Mouse (Mus musculus): ENCODE data around the gene Fam71f2. TPM values are rescaled to one million over a fixed set of nuclear protein-coding genes. Genes with fewer than 3 reads are reported as not detected.

The Fam71f2 gene
- under 1 TPM; 0.20 to 0.21 TPM for total RNA-seq (2021)
- long read RNA-seq, experiment 1: 0 reads
- long read RNA-seq, experiment 2: 0 reads

GRCm38 (mm10) chr6:29279293-29279692, at the start of gene Fam71f2:
Gene Fam71f2, plus strand, starts transcription at chr6:29279593.
- DNase-seq: no peak
- intact Hi-C loops (cut with DNase I; ENCODE audit: low total_unique reads): loop anchor here (5.0 to 10.0 kb wide), 2 partner anchors 37 to 114 kb away; partner anchors contain the start of gene Rbm28

DNA sequence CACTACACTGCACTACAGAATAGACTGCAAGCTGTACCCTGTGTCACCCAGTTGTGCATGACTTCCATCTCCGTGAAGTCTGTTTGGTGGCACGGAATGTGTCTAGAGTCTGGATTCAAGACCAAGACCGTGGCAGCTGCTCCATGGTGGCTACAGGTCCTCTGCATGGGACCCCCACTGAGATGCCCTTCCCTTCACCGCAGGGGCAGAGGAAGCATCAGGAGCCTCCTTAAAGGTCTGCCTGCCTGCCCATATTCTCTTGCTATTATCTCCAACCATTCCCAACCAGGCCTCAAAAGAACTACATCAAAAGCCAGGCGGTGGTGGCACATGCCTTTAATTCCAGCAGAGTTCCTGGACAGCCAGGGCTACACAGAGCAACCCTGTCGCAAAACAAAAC, 49.0 kb upstream of the Fam71f2 start:
- intact Hi-C loops (cut with DNase I; ENCODE audit: low total_unique reads): no loop called here
- no peak for DNase-seq

- intact Hi-C loops (cut with DNase I; ENCODE audit: low total_unique reads): no loop called here
Observed at GRCm38 (mm10) chr6:29231799-29232198, 47.6 kb upstream of the Fam71f2 start.

GRCm38 (mm10) chr6:29232321-29232720, 47.1 kb upstream of the Fam71f2 start:
- intact Hi-C loops (cut with DNase I; ENCODE audit: low total_unique reads): no loop called here
- no peak for DNase-seq

More at GRCm38 (mm10) chr6:29231799-29232198, 47.6 kb upstream of the Fam71f2 start:
- no peak for DNase-seq

DNA sequence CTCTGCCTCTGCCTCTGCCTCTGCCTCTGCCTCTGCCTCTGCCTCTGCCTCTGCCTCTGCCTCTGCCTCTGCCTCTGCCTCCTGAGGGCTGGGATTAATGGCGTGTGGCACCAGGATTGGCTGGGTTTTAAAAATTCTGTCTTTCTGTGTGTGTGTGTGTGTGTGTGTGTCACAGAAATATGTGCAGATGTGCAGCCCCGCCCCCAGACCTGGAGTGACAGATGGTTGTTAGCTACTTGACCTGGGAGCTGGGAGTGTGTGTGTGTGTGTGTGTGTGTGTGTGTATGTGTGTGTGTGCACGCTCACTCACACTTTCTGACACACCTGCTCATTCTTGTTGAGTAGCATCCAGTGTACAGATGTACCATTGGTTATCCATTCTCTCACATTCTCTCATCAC, 45.7 kb upstream of the Fam71f2 start:
- intact Hi-C loops (cut with DNase I; ENCODE audit: low total_unique reads): no loop called here
- no peak for DNase-seq

DNA sequence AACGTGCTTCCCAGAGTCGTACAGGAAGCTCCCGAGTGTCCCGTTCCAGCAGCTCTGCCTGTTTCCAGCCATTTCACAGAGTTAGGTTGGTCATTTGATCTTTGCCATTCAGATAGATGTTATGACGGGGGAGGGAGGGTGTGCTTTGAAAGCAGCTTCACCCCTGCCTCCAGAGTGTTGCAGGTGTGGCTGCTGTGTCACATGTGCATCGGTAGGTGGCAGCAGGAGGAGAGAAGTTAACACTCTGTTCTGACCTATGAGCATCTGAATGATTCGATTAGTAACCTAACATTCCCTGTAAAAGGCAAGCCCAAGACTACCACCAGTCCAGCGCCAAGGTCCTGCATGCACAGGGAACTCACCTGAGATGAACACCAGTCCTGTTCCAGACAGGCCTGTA, 45.1 kb upstream of the Fam71f2 start:
- DNase-seq: no peak
- intact Hi-C loops (cut with DNase I; ENCODE audit: low total_unique reads): no loop called here

GRCm38 (mm10) chr6:29240806-29241205, 38.6 kb upstream of the Fam71f2 start:
- intact Hi-C loops (cut with DNase I; ENCODE audit: low total_unique reads): loop anchor here (5.0 kb wide), 2 partner anchors 34 to 36 kb away; partner anchors contain the start of gene Fam71f2
- peak; percentile 23 for DNase-seq

DNA sequence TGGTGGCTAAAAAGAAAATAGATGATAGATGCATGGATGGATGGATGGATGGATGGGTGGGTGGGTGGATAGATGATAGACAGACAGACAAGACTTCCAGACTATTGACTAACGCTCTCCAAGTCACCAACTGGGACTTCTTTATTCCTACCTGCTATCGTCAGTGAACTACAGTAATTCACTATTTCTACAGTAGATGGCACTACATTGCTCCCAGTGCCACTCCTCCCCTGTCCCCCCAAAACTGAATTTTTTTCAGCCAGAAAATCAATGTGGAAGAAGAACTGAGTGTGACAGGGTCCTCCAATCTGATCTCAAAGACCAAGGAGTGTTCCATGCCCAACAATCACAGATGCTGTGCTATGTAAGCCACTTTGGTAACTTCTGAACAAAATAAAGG, 37.7 kb upstream of the Fam71f2 start:
- intact Hi-C loops (cut with DNase I; ENCODE audit: low total_unique reads): loop anchor here (5.0 kb wide), 2 partner anchors 34 to 36 kb away; partner anchors contain the start of gene Fam71f2
- DNase-seq: no peak

- intact Hi-C loops (cut with DNase I; ENCODE audit: low total_unique reads): loop anchor here (5.0 kb wide), 2 partner anchors 35 kb away; partner anchors contain the start of gene Fam71f2
- no peak for DNase-seq
Observed at GRCm38 (mm10) chr6:29242265-29242664, 37.1 kb upstream of the Fam71f2 start.

DNA sequence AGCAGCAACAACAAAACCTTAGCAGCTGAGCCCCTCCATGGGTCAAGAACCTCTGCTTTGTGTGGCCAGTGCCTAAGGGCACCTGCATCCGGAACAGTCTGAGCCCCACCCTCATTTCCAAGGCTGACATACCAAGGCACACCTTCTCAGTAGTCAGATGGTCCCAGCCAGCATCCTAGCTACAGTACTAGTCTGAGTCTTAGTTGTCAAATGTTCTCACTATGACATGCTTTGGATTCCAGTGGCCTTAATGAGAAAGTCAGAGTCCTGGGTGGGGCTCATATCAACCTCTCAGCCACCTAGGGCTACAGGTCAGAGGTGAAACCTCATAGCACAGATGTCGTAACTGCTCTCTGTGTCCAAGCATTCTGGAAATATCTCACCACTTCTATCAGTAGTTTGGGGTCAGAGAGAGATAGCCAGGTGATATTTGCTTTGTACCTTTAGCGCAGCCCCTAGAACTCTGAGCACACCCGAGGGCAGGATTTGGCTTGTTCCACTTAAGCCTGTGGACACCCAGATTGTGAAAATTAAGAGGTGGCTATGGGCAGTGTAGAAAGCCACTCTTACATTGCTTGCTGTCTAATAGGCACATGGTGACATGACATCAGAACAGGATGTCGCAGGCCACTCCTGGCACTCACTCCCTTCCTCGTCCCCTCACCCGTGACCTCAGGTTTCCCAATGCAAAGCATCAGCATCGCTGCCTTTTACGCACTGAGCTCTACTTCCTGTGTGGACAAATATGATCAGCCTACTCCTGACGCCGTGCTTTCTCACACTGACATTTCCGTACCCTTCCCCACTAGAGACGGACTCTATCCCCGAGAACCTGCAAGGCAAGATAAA, 33.9 kb upstream of the Fam71f2 start:
- DNase-seq: no peak
- intact Hi-C loops (cut with DNase I; ENCODE audit: low total_unique reads): no loop called here

DNA sequence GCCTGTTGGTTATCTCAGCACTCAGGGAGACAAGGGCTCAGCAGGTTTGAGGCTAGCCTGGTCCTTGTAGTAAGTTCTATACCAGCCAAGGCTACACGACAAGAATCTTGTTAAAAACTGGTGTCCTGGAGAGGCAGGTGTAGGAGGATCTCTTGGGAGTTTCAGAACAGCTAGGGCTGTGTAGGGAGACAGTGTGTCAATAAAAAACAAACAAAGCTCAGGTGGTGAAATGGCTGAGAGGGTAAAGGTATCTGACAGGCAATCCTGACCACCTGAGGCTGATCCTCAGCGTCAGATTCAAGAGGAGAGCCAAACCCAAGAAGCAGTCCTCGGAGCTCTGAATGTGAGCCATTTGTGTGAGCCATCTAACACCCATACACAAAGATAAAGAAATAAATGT, 33.2 kb upstream of the Fam71f2 start:
- intact Hi-C loops (cut with DNase I; ENCODE audit: low total_unique reads): no loop called here
- no peak for DNase-seq

DNA sequence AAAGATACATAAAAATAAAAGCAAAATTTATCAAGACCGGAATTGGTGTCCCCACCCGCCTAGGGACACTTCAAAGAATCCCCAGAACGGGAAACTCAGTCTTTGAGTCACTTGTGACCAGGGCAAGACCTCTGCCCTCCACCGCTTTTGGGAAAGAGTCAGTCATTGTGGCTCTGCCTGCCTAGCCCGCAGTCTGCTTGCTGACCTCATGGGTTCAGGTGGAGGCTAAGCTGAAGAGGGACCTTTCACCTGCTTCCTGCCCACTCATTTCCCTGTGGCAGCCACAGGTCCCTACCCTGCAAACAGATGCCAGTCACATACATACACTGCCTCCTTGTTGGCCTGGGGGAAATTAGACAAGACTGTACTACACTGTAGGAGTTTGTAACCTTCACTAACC, 32.8 kb upstream of the Fam71f2 start:
- intact Hi-C loops (cut with DNase I; ENCODE audit: low total_unique reads): no loop called here
- DNase-seq: no peak

DNA sequence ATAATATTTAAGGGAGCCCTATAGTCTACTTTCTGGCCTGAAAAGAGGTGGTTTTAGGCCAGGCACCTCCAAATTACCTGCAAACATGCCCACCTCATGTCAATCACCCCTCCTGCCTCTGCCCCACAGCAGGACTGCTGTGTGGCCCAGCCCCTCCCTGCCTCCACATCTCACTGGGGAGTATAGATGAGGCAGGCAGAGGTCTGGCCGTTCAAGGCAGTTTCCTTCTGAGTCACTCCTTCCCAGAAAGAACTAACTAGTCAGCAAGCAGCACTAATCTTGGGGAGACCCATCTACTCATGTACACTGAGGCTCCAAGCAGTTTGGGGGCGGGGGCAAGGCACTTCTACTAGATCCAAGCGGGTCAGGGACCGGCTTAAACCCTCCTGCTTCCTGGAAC, 32.3 kb upstream of the Fam71f2 start:
- intact Hi-C loops (cut with DNase I; ENCODE audit: low total_unique reads): no loop called here
- DNase-seq: no peak

GRCm38 (mm10) chr6:29259418-29259817, 20.0 kb upstream of the Fam71f2 start:
- intact Hi-C loops (cut with DNase I; ENCODE audit: low total_unique reads): no loop called here
- no peak for DNase-seq

GRCm38 (mm10) chr6:29261831-29262230, 17.6 kb upstream of the Fam71f2 start:
- DNase-seq: no peak
- intact Hi-C loops (cut with DNase I; ENCODE audit: low total_unique reads): no loop called here

DNA sequence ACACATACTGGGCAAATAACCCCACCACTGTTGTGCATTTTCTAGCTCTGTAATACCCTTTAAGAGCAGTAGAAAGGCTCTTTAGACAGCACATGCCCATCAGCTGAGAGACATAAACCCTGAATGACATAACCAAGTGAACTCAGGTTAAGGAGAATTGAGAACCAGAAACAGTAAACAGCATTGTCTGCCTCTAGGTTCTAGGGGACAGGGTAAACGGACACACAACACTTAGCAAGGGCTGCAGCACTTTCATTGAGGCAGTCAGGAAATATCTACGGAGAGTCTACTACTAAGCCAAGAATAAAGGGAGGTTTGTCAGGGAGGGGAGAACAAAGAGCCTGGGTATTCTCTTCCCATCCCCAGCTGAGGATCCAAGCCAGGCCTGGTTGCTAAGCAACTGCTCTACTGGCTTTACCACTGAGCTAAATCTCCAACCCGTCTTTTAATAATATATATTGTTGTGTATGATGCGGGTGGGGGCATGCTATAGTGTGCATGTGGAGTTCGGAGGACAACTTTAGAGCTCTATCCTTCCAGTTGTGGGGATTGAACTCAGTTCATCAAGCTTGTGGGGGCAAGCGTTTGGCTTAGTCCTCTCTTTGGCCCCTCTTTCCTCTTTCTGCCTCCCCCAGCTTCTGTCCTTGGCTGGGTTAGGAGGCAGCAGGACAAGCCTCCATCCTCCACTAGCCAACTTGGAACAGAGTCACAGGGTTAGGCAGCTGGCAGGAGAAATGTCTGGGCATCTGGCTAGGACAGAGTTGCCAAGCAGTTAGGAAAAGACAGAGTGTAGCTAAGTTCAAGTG, 15.5 kb upstream of the Fam71f2 start:
- peak; percentile 69 for DNase-seq
- intact Hi-C loops (cut with DNase I; ENCODE audit: low total_unique reads): no loop called here

- DNase-seq: no peak
- intact Hi-C loops (cut with DNase I; ENCODE audit: low total_unique reads): no loop called here
Observed at GRCm38 (mm10) chr6:29264456-29264781, 15.0 kb upstream of the Fam71f2 start.

DNA sequence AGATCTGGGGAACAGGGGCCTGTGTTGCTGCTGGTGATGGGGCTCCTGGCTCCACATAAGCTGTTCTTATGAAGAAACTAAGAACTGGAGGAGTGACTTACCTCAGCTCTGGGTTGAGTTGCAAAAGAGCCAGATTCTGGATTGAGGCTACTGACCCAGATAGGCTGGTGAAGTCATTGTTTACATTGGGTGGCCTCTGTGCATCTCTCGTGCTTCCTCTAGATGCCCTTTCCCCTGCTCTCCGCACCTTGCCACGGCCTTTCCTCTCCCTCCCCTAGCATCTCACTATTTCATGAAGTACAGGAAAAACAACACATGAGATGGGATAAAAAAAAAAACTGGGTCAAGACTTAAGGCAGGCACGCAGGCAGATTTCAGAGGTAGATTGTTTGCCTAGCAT, 12.5 kb upstream of the Fam71f2 start:
- no peak for DNase-seq
- intact Hi-C loops (cut with DNase I; ENCODE audit: low total_unique reads): no loop called here

DNA sequence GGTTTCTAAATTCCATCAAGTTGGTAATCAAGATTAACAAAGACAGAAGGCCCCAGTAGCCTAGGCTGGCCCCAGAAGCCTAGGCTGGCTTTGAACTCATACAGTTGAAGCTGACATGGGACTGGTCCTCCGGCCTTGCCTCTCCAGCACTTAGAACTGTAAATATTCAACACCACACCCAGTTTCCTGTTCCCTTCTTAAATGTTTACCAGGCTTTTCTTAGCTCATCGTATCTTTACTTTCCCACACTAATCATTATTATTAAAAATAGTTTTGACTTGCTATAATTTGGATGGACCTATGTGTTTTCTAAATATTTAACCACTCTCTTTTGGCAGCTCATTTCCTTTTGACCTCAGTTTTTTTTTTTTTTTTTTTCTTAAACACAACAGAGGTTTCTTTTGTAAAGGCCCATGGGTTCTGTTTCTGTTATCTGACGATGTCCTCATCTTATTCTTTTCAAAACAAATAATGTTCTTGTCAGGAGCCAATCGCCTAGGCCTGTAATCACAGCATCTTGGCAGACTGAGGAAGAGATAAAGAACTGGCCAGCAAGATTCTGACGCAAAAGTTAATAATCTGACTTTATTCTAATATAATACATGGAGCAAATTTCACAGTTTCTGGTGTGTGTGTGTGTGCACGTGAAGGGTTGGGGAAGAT, 10.3 kb upstream of the Fam71f2 start:
- intact Hi-C loops (cut with DNase I; ENCODE audit: low total_unique reads): no loop called here

GRCm38 (mm10) chr6:29270961-29271360, 8.4 kb upstream of the Fam71f2 start:
- no peak for DNase-seq
- intact Hi-C loops (cut with DNase I; ENCODE audit: low total_unique reads): loop anchor here (10.0 kb wide), 1 partner anchor 106 kb away; the partner anchor contains the start of gene Rbm28

More for the DNA sequence above, 10.3 kb upstream of the Fam71f2 start:
- no peak for DNase-seq

Measured in gastrocnemius, postnatal 14 days (tissue).